Mouse (Mus musculus) bone marrow macrophage, adult 2 months (primary cell): Measurements from ENCODE around the gene Plcg1. TPM values are rescaled to one million over a fixed set of nuclear protein-coding genes. Genes with fewer than 3 reads are reported as not detected.

Experiments
- H3K27ac ChIP-seq: 2 replicates; pipeline ENCODE4 v1.5.1; 2012; ENCODE audit warnings: low read depth, low read length; ENCODE audit not compliant: insufficient read depth
- H3K4me1 ChIP-seq: 2 replicates; pipeline ENCODE4 v1.6.1; 2012; ENCODE audit warnings: low read length; ENCODE audit not compliant: control insufficient read depth, insufficient read depth
- H3K4me3 ChIP-seq: 2 replicates; pipeline ENCODE4 v1.5.1; 2012; ENCODE audit warnings: mild to moderate bottlenecking, low read length, moderate library complexity; ENCODE audit not compliant: insufficient read depth
- CTCF ChIP-seq: IDR thresholded peaks from 2 replicates; pipeline ENCODE4 v1.5.1; 2012; ENCODE audit warnings: low read depth, mild to moderate bottlenecking, low read length, moderate library complexity
- POLR2A ChIP-seq: IDR thresholded peaks from 2 replicates; pipeline ENCODE4 v1.6.1; 2012; ENCODE audit warnings: mild to moderate bottlenecking, low read depth, low read length, borderline replicate concordance
- polyA plus RNA-seq: library from polyadenylated mRNA; stranded (reverse); fragments of >200 nt; gene quantifications from 2 replicates; pipeline ENCODE4 v1.2.4, GENCODE M21; 2012; ENCODE audit not compliant: missing spikeins, insufficient read depth, insufficient read length

Gene Plcg1
- 9.8 and 10.4 TPM in 2 replicates for polyA plus RNA-seq

DNA sequence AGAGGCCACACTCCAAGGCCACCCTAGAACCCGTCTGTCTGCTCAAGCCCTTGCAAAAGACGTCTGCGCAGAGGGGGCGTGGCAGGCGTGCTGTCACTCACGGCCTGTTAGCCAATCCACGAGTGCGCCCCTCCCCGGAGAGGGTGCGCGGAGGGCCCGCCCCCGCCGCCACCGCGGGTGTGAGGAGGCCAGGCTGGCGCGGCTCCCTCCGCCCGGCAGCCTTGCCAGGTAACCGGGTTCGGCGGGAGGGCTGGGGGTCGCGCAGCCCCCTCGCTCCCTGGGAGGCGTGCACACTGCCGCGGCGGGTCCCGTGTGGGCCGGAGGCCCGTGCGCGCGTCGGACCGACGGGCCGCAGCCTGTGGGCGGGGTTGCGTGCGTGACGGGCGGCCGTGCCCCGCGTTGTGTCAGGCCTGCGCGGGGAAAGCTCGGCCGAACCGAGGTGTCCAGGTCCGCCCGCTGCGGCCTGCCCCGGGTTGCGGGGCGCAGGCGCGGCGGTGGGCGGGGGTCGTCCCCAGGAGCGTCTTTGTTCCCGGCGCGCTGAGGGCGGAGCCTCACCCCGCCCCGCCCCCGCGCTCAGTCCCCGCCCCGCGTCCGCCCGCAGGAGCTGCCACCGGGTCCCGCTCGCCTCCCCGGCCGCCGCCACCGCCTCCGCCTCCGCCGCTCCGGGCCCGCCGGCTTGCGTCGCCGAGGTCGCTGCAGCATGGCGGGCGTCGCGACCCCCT, at the start of gene Plcg1:
Gene Plcg1, plus strand, starts transcription at position 184 of the 722 bp plus-strand sequence.
- H3K4me1 ChIP-seq = 0 out of 2 replicates have a peak, but pooled peaks cover 8% of the 10 kb centered on the region

DNA sequence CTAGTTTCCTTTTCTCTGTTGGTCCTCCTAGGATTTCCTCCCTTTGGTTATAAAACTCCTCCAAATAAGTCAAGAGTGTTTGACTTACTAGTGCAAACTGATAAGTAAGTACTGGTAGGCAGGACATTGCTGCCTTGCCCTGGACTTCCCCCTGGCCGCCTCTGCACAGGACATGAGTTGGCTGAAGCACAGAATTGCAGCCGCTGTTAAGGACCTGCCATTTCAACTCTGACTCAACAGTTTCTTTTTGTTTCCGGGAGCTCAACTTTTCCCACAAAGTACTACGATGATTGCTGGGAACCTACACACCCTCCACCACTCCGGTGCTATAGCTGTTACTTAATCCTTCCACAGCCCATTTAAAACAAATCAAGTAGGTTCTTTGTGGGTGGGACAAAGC, 30.8 kb upstream of the Plcg1 start:
- Histone ChIP-seq H3K4me3 (no peak overlapping the region), H3K27ac (no peak overlapping the region), H3K4me1 (0 out of 2 replicates have a peak, but pooled peaks cover 2% of the 10 kb centered on the region)
- TF ChIP-seq POLR2A (no peak), CTCF (no peak)

More for the DNA sequence above, at the start of gene Plcg1:
- H3K27ac ChIP-seq = no peak within 1 kb of the TSS
- TF ChIP-seq CTCF (no peak), POLR2A (no peak)
- H3K4me3 ChIP-seq = peak within 1 kb of the TSS; percentile 73

DNA sequence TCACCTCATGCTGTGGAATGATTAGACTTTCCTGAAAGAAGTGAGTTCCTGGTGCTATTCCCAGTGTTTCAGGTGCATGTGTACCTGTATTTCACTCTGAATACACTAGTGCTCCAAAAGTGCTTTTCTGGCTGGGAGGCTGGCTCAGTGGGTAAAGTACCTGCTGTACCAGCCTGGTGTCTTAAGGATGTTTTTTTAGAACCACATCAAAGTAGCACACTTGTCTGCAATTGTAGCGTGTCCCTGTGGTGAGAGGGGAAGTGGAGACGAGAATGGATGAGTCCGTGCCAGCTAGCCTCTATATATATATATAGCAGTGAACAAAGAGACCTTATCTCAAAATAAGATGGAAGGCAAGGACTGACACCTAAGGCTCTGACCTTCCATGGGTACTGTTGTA, 29.5 kb upstream of the Plcg1 start:
- Histone ChIP-seq H3K27ac (no peak overlapping the region), H3K4me1 (0 out of 2 replicates have a peak, but pooled peaks cover 2% of the 10 kb centered on the region), H3K4me3 (no peak overlapping the region)
- TF ChIP-seq POLR2A (no peak), CTCF (no peak)

DNA sequence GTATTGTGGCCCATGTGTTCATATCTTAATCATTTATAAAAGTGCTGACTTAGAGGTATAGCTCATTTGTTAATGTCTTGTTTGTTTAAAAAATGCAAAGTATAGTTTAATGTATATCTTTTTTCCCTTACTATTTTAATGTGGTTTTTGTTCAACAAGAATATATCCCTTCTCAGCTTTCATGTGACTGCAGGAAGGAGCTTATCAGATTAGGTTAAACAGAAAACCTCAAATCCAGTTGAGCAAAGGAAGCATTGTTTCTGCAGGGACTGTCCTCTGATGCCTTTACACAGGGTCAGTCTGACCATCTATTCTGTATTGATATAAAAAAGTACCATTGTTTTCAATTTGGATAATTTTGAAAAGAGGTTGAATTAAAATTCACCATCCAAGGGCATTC, 28.3 kb upstream of the Plcg1 start:
- no peak overlapping the region for H3K27ac ChIP-seq
- TF ChIP-seq POLR2A (no peak), CTCF (no peak)
- 0 out of 2 replicates have a peak, but pooled peaks cover 2% of the 10 kb centered on the region for H3K4me1 ChIP-seq
- no peak overlapping the region for H3K4me3 ChIP-seq

DNA sequence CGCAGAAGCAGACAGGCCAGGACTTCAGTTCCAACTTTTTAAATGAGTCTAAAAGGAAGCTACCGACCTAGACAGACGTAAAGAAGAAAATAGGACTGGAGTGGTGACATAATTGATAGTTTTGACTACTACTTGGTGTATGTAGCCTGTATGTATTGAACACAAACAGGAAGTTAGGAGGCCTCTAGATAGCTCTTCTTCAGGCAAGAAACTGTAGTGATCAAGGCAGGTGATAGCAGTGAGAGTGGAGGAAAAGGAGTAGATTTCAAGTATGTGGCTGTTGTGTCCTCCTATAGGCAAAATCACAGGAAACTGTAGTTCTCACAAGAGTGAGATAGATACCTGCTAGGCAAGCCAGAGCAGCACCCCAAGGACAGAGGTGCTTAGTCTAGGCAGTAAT, 23.4 kb upstream of the Plcg1 start:
- TF ChIP-seq CTCF = no peak
- TF ChIP-seq POLR2A = no peak
- no peak overlapping the region for H3K4me3 ChIP-seq
- peaks cover 7% of the 10 kb centered on the region for H3K4me1 ChIP-seq
- no peak overlapping the region for H3K27ac ChIP-seq

DNA sequence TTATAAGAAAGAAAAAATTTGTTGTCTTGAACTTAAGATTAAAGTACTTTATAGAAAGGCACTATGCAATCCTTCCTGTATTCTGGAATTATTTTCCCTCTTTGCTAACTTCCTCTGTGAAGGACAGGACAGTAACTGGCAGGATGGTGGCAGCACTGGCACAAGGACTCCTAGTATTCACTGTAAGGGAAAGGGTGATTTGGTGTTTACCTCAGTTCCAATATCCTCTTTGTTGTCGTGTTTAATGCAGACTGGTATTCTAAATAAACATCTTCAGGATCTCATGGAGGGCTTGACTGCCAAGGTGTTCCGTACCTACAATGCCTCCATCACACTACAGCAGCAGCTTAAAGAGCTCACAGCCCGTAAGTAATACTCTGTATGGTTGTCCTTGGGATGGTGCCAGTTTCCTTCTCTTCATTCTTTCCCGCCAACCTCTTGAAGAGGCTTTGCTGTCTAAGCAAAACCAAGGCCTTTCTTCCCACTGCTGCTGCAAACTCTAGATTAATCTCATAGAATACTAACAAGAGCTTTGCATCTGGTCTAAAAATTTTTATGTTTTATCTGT, 15.6 kb upstream of the Plcg1 start:
- Histone ChIP-seq H3K27ac (no peak overlapping the region), H3K4me1 (0 out of 2 replicates have a peak, but pooled peaks cover 2% of the 10 kb centered on the region), H3K4me3 (no peak overlapping the region)
- TF ChIP-seq CTCF = no peak
- no peak for TF ChIP-seq POLR2A

DNA sequence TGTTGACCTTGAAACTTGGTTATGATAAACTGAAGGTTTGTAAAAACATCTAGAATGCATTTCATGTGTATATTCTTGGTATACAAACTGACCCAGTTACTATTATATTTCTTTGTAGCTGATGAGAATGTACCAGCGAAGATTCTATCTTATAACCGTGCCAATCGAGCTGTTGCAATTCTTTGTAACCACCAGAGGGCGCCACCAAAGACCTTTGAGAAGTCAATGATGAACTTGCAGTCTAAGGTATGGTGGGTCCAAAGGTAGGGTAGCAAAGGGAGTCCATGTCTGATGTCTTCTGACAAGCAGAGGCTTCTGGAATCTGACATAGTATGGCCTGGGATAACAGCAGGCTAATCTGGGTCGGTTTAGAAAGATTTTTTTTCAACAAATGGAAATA, 13.8 kb upstream of the Plcg1 start:
- Histone ChIP-seq H3K4me1 (no peaks in the 10 kb centered on the region), H3K4me3 (no peak overlapping the region), H3K27ac (no peak overlapping the region)
- TF ChIP-seq CTCF (no peak), POLR2A (no peak)

DNA sequence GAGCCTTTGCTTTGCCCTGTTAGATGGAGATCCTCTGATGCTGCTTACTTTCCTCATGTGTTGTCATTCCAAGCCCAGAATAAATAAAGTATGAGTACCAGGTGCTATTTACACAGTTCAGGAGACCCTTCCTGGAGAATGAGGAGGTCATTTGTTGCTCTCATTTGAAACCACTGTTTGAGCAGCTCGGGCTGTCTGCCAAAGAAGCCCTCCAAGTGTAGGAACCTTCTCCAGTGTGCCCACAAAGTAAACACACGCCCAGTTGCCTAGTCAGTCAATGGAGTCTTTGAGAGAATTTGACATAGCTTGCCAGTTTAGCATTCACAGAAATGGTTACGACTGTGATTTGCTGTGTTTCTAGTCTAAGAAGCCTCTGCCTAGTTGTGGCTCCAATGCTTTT, 12.3 kb upstream of the Plcg1 start:
- Histone ChIP-seq H3K4me1 (no peaks in the 10 kb centered on the region), H3K27ac (no peak overlapping the region), H3K4me3 (no peak overlapping the region)
- TF ChIP-seq POLR2A (no peak), CTCF (no peak)

DNA sequence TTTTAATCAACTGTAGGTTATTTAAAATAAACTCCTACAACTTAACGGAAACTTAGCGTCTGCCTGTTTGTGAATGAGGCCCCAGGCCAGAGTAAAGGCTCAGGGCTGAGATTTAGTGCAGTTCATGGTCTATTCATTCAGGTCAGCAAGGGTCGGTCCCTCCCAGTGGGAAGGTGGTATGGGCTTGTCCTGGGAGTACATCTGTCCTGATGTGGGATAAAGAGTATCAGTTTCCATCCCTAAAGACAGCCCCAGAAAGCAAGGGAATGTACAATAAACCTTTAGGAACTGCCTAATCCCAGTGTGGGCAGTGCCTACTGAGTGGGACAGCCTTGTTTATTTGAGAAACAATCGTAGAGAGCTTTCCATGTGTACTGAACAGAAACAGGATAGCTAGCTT, 8.4 kb upstream of the Plcg1 start:
- TF ChIP-seq POLR2A (no peak), CTCF (no peak)
- no peak overlapping the region for H3K4me3 ChIP-seq
- no peak overlapping the region for H3K27ac ChIP-seq
- H3K4me1 ChIP-seq = no peaks in the 10 kb centered on the region

DNA sequence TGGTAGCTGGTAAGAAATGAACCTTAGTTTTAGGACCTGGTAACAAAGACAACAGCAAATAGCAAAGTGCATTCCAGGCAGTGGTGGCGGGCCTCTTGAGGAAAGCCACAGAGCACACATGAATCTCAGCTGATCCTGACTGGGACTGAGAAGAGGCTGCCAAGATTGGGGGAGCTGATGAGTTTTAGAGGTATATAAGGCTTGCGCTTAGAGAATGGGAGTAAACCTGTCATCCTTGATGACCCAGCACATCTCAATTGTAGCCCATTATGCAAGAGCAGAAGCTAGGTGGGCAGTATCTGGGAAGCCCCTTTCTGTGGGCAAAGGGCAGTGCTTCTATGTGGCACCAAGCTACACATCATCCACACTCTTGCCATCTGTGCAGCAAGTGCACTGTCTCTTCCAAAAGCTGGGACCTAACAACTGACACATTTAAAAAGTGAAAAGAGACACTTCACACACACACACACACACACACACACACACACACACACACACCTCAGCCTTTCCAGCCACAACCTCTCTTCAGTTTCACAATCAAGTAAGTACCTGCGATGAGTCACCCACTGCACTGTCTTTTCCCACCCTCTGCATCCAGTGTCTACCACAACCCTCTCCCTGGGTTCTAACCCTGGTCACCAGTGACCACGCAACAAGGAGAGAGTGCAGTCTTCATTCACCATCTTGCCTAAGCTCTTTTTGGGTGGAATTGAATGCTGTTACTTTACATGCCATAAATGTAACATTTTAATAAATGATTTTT, 7.3 kb upstream of the Plcg1 start:
- H3K4me3 ChIP-seq = no peak overlapping the region
- no peak for TF ChIP-seq POLR2A
- TF ChIP-seq CTCF = no peak
- H3K27ac ChIP-seq = no peak overlapping the region
- H3K4me1 ChIP-seq = no peaks in the 10 kb centered on the region
